Mouse (Mus musculus): Measurements from ENCODE around the gene Cabp4.
"Not testable (repeated sequence)": the region's sequence is repeated elsewhere in the genome, so short reads cannot be mapped to it uniquely, and the experiment has no call there.

Gene Cabp4

GRCm38 (mm10) chr19:4146366-4147021 is 2.7 kb upstream of the Cabp4 start:
- no peak for DNase-seq

DNA sequence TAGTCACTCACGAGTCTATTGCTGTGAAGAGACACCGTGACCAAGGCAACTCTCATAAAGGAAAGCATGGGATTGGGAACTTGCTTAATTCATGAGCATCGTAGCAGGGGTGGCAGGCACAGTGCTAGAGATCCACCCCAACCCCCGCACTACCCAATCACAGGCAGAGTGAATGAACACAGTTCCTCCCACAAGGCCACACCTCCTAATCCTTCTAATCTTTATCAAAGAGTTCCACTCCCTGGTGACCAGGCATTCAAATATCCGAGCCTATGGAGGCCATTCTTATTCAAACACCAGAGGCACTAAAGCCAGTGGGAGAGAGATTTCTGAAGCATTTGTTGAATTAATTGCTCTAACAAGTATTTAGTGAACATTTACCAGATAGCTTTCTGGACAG is 2.1 kb upstream of the Cabp4 start:
- DNase-seq, result no peak

GRCm38 (mm10) chr19:4144550-4145498 is 991 bp upstream of the Cabp4 start:
- DNase-seq, result peak in 1 of 2 experiments; percentile 60

DNA sequence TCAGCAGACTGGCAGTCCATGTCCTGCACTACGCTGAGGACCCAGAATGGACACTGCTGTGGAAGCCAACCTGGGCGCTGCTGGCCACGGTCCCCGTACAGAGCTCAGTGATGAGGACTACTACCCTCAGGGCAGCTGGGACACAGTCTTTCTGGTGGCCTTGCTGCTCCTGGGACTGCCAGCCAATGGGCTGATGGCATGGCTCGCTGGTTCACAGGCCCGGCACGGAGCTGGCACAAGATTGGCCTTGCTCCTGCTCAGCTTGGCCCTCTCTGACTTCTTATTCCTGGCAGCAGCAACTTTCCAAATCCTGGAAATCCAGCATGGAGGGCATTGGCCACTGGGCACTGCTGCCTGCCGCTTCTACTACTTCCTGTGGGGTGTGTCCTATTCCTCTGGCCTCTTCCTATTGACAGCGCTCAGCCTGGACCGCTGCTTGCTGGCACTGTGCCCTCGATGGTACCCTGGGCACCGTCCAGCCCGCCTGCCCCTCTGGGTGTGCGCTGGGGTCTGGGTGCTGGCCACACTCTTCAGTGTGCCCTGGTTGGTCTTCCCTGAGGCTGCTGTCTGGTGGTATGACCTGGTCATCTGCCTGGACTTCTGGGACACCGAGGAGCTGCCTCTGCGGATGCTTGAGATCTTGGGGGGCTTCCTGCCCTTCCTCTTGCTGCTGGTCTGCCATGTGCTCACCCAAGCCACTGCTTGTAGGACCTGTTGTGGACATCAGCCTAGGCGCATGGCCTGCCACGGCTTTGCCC is 1.2 kb downstream of the Cabp4 start:
- DNase-seq, result peak in 1 of 2 experiments; percentile 44

- DNase-seq, result no peak
Measured at GRCm38 (mm10) chr19:4140147-4140546, 3.7 kb downstream of the Cabp4 start.

- DNase-seq, result no peak
Measured at GRCm38 (mm10) chr19:4139446-4139845, 4.4 kb downstream of the Cabp4 start, which contains the start of gene Gpr152. TSS of gene Gpr152 (plus strand) at chr19:4139787.

GRCm38 (mm10) chr19:4137913-4138312 is 5.9 kb downstream of the Cabp4 start:
- no peak for DNase-seq

DNA sequence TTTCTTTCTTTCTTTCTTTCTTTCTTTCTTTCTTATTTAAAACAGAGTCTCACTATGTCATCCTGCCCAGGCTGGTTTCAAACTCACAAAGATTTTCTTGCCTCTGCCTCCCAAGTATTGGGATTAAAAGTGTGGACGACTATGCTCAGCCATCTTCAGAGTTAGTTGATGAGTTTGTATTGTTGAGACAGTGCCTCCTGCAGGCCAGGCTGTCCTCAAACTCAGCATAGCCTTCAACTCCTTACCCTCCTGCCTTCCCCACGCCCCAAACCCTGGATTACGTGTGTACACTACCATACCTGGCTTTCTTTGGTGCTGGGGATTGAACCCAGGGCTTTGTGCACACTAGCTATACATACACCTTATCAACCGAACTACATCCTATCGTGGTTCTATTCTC is 7.4 kb downstream of the Cabp4 start:
- DNase-seq, result no peak

DNA sequence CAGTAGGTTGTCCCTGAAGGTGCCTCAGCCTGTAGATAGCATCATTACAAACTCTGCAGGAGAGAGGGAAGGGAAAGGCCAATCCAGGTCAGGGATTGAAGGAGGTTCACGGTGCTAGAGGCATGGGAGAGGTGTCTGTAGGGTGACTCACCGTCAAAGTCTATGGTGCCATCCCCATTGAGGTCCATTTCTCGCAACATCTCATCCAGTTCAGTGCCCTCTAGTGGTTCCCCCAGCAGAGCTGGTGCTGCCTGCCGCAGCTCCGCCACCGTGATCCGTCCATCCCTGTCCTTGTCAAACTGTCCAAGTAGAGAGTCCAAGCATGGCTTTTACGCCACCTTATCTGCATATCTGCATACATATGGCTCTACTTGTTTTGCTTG is 7.9 kb downstream of the Cabp4 start:
- not testable (repeated sequence) for DNase-seq

DNA sequence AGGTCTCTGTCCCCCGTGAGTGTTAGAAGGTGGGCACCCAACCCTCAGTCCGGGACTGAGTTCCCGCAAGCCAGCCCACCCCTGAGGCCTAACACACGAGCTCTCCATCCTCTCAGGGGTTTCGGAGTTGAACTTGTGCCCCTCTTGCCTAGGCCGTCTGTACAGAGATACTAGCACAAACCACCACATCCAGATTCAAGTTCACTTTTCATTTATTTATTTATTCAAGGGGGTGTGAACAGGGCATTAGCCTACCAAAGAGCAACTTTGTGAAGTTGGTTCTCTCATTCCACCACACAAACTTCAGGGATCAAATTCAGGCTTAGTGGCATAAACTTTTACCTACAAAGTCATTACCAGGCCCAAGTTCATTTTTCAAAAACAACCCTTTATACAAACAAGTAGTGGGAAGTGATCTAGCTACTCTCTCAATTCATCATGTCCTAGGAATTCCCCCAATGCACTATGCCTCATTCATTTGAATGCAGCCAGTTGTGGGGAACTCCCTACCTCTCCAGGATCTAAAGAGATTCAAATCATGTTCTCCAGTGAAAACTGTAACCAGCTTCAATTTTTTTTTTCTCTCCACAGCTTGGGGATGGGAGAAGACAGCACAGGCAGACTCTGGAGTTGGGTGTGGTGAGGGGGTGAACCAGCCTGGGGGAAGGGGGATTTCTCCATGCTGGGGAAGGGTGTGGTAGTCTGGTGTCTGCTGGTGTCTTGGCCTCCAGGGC is 8.4 kb downstream of the Cabp4 start:
- not testable (repeated sequence) for DNase-seq

DNA sequence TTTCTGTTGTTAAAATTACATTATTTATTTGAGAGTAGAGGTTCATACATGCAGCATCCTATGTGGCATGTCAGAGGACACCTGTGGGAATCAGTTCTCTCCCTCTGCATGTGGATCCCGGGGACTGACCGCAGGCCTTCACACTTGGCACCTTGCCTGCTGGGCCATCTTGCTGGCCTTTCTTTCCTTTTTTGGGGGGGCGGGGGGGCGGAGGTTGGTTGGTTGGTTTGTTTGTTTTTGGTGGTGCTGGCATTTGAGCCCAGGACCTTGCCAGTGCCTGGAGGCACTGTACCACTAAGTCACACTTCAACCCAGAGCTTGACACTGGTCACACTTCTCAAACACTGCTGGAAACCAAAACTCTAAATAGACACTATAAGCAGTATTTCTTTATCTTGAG is 9.5 kb downstream of the Cabp4 start:
- DNase-seq, result no peak

GRCm38 (mm10) chr19:4131768-4132167 is 12.1 kb downstream of the Cabp4 start:
- DNase-seq, result no peak

DNA sequence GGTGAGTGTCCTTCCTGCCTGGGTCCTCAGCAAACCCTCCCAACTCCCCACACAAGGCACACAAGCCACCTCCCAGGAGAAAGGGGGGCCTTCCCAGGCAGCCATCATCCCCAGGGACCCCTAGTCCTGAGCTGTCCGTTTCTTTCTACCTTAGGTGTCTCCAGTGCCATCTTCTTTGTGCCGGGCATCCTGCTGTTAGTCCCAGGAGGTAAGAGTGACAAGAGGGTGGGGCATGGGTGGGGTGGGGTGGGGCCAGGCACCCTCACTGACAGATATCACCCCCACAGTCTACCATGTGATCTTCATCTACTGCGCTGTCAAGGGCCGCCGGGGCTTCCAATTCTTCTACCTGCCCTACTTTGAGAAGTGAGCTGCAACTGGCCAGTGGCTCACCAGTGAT is 12.8 kb downstream of the Cabp4 start:
- no peak for DNase-seq

GRCm38 (mm10) chr19:4130106-4130505 is 13.7 kb downstream of the Cabp4 start:
- no peak for DNase-seq

GRCm38 (mm10) chr19:4129462-4129861 is 14.4 kb downstream of the Cabp4 start:
- DNase-seq, result no peak

GRCm38 (mm10) chr19:4126759-4127495 is 16.9 kb downstream of the Cabp4 start:
- DNase-seq, result no peak

- DNase-seq, result peak; percentile 99
Measured at GRCm38 (mm10) chr19:4125741-4126696, 17.8 kb downstream of the Cabp4 start, which contains the start of gene Aip. TSS of gene Aip (minus strand) at chr19:4125858.

DNA sequence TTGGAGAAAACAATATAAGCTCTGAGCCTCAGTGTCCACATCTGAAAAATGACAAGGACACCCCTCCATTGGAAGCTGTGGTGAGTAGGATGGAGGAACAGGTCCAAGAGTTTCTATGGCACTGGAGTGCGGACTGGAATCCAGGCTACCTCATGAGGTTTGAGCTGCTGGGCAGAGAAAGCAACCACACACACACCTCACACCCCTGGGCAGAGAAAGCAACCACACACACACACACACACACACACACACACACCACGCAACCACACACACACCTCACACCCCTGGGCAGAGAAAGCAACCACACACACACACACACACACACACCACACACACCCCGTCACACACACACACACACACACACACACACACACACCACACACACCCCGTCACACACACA is 18.6 kb downstream of the Cabp4 start:
- peak in 1 of 2 experiments; percentile 35 for DNase-seq

DNA sequence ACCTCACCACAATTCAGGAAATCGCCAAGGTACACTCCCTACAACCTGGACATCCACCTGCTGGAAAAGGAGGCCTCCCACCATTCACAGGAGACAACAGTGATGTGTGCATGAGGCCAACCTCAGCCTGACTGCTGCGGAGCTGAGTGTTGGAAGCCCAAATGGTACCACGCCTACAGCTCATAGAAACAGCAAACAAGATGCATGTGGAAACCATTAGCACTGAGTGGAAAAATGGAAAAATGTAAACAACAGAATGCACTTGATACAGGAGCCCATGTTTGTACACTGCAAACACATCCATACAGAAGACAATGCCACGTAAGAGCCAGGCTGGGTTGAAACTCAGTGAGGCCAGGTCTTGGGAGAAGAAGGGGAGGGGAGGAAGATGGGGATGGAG is 19.4 kb downstream of the Cabp4 start:
- DNase-seq, result no peak

Data from lung, postnatal 4 days (tissue).